Mouse (Mus musculus) limb, embryonic 10.5 days (tissue): Measurements from ENCODE around the gene Olfr263. TPM values are rescaled to one million over a fixed set of nuclear protein-coding genes. Genes with fewer than 3 reads are reported as not detected.

ENCODE experiments used
- DNase-seq: peaks from one replicate; pipeline ENCODE4 v3.0.0-alpha.2; 2017; ENCODE audit warnings: low spot score
- H3K27ac ChIP-seq: fragments of 300-500 bp; sonication (generic); 2 replicates; pipeline ENCODE4 v1.5.1; 2016; ENCODE audit warnings: mild to moderate bottlenecking
- H3K27me3 ChIP-seq: fragments of 300-500 bp; sonication (generic); 2 replicates; pipeline ENCODE4 v1.6.1; 2016; ENCODE audit warnings: low read depth, mild to moderate bottlenecking; ENCODE audit not compliant: poor library complexity, severe bottlenecking
- H3K36me3 ChIP-seq: fragments of 300-500 bp; sonication (generic); 2 replicates; pipeline ENCODE4 v1.6.1; 2016; ENCODE audit warnings: mild to moderate bottlenecking, moderate library complexity
- H3K4me1 ChIP-seq: fragments of 300-500 bp; sonication (generic); 2 replicates; pipeline ENCODE4 v1.6.1; 2016
- H3K4me3 ChIP-seq: fragments of 300-500 bp; sonication (generic); 2 replicates; pipeline ENCODE4 v1.5.1; 2016; ENCODE audit warnings: mild to moderate bottlenecking, moderate library complexity
- H3K9me3 ChIP-seq: fragments of 300-500 bp; sonication (generic); replicated peaks from 2 replicates; pipeline ENCODE4 v1.6.1; 2016; ENCODE audit warnings: mild to moderate bottlenecking
- WGBS: fragments of 180-500 bp; shearing (Covaris S2); methylation state at CpG from one replicate; pipeline ENCODE4 v1.1.7; 2016; 5-methylcytosine and 5-hydroxymethylcytosine counted together
- polyA plus RNA-seq: library from polyadenylated mRNA; unstranded; fragments of >200 nt; fragmentation: Nextera tagmentation; extraction: Ambion mirVana; gene quantifications from 2 replicates; pipeline ENCODE4 v1.2.1, GENCODE M21; 2016

The Olfr263 gene
- polyA plus RNA-seq, 1 experiment from 2014 or later = not detected

DNA sequence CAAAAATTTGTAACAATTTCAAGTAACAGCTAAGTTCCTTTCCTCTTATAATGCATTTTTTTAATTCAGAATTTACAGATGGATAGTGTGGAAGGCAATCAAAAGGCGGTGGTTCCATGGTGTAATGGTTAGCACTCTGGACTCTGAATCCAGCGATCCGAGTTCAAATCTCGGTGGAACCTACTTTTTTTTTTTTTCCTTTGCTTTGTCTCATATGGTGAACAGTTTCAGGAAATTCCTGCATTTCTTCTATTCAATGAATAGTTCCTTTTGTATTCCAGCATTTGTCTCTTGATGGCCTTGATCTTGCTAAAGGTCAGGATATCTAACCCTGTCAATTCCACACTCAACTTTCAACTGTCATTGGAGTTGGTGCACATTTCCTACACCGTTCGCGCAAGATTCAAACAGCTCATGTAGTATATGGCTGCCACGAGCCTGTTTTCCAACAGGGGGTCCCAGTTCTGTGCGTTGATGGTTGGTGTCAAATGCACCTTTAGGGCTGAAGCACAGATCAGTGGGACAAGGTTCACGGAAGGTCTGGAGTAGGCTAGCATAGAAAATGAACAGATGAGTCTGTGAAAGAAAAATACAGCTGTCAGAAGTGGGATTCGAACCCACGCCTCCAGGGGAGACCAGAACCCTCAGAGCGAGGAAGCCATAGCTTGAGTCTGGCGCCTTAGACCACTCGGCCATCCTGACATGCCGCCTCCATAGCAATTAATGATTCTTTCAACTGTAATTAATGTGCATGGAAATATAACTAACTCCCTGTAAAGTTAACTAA lies 43.0 kb downstream of the Olfr263 start:
- Histone ChIP-seq H3K4me3 (peak overlapping the region; percentile 55), H3K9me3 (no peaks in the 10 kb centered on the region), H3K36me3 (no peaks in the 10 kb centered on the region), H3K4me1 (peaks cover 27% of the 10 kb centered on the region), H3K27ac (no peak overlapping the region), H3K27me3 (no peaks in the 10 kb centered on the region)
- DNase-seq = peak; percentile 82
- WGBS = 1% methylated on average over 16 of the region's 16 CpGs

DNA sequence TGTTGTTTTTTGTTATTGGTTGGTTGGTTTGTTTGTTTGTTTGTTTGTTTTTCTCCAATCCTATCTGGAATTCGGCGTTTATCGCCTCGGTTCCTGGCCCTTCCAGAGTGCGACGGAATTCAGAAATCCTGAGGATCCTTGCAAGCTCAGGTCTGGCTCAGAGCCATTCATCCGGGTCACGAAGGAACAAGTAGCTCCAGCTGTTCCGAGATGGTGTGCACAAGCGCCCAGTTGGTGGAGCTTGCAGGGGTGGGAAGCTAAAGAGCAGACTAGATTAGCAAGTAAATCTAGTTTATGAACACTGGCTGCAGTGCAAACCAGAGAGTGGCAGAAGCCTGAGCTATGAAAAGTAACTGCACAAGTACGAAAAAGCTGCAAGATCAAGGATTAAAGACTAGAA lies 43.6 kb downstream of the Olfr263 start:
- WGBS = under 1% methylated on average over 11 of the region's 11 CpGs
- H3K27me3 ChIP-seq = no peaks in the 10 kb centered on the region
- peaks cover 27% of the 10 kb centered on the region for H3K4me1 ChIP-seq
- peak overlapping the region; percentile 39; the same call in 1 of the 2 replicates for H3K27ac ChIP-seq
- H3K9me3 ChIP-seq = no peaks in the 10 kb centered on the region
- H3K36me3 ChIP-seq = no peaks in the 10 kb centered on the region
- peak overlapping the region; percentile 55 for H3K4me3 ChIP-seq
- peak; percentile 85 for DNase-seq

DNA sequence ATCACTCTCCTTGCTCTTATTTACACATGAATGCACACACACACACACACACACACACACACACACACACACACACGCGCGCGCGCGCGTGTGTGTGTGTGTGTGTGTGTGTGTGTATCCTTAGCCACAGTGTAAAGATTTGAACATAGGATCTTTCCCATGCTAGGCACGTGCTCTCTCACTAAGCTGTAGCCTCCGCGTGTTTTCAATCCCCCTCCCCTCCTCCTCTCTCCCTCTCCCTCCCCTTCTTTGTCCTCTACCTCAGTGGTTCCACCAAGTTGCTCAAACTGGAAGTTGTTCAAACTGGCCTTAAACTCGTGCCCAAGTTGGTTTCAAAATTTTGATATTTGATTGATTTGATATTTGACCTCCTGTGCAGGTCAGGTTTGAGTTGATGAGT lies 47.3 kb downstream of the Olfr263 start:
- WGBS = 78% methylated on average over 11 of the region's 11 CpGs
- H3K4me1 ChIP-seq = peaks cover 24% of the 10 kb centered on the region
- H3K4me3 ChIP-seq = no peak overlapping the region
- no peak for DNase-seq
- no peaks in the 10 kb centered on the region for H3K27me3 ChIP-seq
- no peaks in the 10 kb centered on the region for H3K9me3 ChIP-seq
- no peak overlapping the region for H3K27ac ChIP-seq
- peaks cover 2% of the 10 kb centered on the region for H3K36me3 ChIP-seq

DNA sequence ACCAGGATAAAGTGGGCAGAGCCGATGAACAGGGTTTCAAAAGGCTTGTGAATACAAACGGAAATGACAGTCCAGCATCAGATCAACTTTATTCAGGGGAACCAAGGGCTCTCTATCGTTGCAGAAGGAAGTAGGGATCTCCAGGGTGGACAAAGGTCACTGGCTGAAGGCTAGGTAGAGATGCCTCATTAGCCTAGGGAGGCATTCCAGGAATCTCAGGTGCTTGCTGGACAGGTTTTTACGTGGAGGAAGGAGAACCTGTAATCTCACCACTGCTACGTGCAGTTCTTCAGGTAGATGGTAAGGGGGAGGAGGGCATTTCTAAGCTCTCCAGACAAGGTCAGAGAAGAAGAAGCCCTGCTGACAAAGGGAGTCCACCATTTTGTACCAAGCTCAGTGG lies 48.2 kb downstream of the Olfr263 start:
- H3K9me3 ChIP-seq = no peaks in the 10 kb centered on the region
- no peak overlapping the region for H3K4me3 ChIP-seq
- no peak overlapping the region for H3K27ac ChIP-seq
- peaks cover 12% of the 10 kb centered on the region for H3K36me3 ChIP-seq
- peaks cover 29% of the 10 kb centered on the region for H3K4me1 ChIP-seq
- WGBS = 71% methylated on average over 5 of the region's 5 CpGs
- H3K27me3 ChIP-seq = no peaks in the 10 kb centered on the region
- no peak for DNase-seq

DNA sequence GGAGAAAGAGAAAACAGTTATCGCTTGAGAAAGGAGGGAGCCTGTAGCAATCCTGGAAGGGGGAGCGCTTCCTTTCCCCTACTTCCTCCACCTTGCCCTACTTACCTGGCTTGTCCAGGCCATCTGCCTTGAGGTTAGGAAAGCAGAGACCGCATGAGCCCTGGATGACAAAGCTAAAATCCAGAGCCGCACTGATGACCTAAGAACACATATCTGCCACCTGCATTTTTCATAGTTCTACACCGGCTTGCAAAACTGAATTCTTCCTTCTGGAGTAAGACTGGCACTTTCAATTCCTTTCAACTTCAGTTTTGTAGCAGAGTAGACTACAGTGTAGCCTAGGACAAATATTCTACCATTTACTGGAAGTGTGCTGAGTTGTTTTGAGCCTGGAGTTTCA lies 48.9 kb downstream of the Olfr263 start:
- Histone ChIP-seq H3K27me3 (no peaks in the 10 kb centered on the region), H3K27ac (peak overlapping the region; percentile 98; the same call in 1 of the 2 replicates), H3K9me3 (no peaks in the 10 kb centered on the region), H3K4me1 (peaks cover 30% of the 10 kb centered on the region), H3K4me3 (peak overlapping the region; percentile 99), H3K36me3 (peaks cover 19% of the 10 kb centered on the region)
- 81% methylated on average over 5 of the region's 5 CpGs for WGBS
- no peak for DNase-seq

DNA sequence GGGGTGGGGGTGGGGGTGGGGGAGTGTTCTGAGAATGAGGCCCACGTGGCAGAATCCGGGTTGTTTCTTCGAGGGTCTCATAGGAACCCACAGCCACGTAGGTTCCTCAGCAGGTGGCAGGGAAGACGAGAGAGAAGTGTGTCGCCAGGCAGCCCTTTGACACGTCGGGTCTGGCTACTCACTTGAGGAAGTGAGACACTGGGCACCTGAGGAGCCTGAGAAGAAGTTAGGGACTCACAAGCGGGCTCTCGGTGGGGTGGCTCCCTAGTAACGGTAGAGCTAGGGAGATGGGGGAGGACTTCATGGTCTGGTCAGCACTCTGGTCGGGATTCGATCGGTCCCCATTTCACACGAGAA lies 49.9 kb downstream of the Olfr263 start, which contains the start of gene Trim27:
Gene Trim27, plus strand, starts transcription at position 79 of the 357 bp plus-strand sequence.
- Histone ChIP-seq H3K27me3 (no peaks in the 10 kb centered on the region), H3K4me3 (peak within 1 kb of the TSS; percentile 99), H3K4me1 (peaks cover 30% of the 10 kb centered on the region), H3K36me3 (peaks cover 28% of the 10 kb centered on the region), H3K27ac (peak within 1 kb of the TSS; percentile 98), H3K9me3 (no peaks in the 10 kb centered on the region)
- whole genome bisulfite sequencing = under 1% methylated on average over 15 of the region's 15 CpGs
- DNase-seq = peak; percentile 55

DNA sequence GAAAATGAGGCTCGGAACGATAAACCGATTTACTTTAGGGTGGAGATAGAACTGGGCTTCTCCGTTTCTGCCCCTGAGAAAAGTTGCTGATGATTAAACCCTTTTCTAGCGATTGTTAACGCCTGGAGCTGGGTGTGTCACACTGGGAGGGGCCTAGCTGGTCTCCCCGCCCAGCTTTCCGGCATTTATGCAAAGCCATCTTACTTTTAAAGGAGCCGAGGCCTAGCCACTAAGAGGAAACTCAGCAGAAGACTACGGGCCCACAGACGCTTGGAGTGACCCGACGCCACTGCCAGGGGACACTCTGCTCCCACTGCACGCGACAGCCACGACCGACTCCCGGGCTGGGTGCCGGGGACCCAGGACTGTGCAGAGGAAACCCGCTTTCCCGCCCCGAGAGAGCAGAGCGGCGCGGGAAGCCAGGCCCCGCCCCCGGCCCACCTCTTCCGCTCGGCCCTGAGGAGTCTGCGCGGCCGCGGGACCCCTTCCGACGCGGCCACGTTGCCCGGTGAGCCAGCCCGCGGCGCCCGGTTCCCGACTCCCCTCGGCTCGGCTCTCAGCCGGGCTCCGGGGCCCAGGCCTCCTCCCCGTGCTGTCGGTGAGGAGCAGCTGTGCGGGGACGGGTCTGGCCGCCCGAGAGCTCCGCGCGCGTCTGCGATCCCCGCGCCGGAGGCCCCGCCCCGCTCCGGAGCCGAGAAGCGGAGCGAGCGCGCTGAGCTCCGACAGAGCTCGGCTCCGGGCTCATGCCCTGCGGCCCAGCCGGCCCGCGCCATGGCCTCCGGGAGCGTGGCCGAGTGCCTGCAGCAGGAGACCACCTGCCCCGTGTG lies 50.5 kb downstream of the Olfr263 start:
- H3K4me1 ChIP-seq = peaks cover 30% of the 10 kb centered on the region
- H3K9me3 ChIP-seq = no peaks in the 10 kb centered on the region
- H3K27ac ChIP-seq = peak overlapping the region; percentile 98
- H3K4me3 ChIP-seq = peak overlapping the region; percentile 99
- H3K36me3 ChIP-seq = peaks cover 34% of the 10 kb centered on the region
- peak; percentile 92 for DNase-seq
- no peaks in the 10 kb centered on the region for H3K27me3 ChIP-seq
- WGBS = under 1% methylated on average over 80 of the region's 80 CpGs

DNA sequence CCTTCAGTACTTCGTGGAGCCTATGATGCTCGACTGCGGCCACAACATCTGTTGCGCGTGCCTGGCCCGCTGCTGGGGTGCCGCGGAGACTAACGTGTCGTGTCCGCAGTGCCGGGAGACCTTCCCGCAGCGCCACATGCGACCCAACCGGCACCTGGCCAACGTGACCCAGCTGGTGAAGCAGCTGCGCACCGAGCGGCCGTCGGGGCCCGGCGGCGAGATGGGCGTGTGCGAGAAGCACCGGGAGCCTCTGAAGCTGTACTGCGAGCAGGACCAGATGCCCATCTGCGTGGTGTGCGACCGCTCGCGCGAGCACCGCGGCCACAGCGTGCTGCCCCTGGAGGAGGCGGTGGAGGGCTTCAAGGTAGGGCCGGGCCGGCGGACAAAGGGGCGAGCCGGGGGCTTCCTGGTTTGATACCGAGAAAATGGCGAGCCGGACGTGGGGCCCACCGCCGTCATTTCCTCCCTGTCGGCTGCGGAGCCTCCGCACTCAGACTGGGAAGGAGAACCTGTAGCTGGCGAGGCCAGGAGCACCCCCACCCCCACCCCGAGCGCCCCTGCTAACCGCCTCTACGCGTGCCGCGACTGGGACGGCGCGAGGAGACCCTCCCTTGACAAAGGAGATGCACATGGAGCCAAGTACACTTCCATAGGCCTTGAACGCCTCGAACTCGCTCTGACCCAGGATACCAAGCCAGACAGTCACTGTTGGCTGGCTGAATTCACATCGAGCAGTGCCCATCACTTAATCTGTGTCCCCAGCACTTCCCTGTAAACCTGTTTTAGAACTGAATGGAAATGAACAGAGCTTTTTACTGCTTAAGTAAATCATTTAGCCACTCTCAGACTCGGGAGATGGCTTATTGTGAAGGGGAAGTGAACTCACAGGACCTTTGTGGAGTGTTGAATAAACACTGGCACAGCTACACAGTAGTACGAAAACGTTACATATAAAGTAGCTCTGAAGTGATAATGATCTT lies 51.4 kb downstream of the Olfr263 start:
- Histone ChIP-seq H3K27ac (peak overlapping the region; percentile 98), H3K36me3 (peaks cover 43% of the 10 kb centered on the region), H3K27me3 (no peaks in the 10 kb centered on the region), H3K4me1 (peaks cover 30% of the 10 kb centered on the region), H3K9me3 (no peaks in the 10 kb centered on the region), H3K4me3 (peak overlapping the region; percentile 99)
- under 1% methylated on average over 71 of the region's 71 CpGs for WGBS
- DNase-seq = peak; percentile 82

DNA sequence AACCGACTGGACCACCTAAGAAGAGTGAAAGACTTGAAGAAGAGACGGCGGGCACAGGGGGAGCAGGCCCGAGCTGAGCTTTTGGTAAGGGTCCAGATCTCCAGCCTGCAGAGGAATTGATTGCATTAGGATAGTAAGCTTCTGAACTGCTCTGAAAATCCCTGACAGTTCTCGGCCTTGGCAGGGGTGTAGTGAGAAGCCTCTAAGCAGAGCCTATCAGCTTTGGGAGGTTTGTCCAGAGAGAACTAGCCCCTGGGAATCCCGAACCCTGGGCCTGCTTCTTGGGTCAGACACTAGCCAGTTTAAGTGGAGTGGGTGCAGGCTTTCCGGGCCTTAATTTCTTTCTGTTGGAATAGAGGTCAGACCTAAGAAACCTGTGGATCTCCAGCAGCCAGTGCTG lies 52.6 kb downstream of the Olfr263 start:
- H3K36me3 ChIP-seq = peaks cover 55% of the 10 kb centered on the region

DNA sequence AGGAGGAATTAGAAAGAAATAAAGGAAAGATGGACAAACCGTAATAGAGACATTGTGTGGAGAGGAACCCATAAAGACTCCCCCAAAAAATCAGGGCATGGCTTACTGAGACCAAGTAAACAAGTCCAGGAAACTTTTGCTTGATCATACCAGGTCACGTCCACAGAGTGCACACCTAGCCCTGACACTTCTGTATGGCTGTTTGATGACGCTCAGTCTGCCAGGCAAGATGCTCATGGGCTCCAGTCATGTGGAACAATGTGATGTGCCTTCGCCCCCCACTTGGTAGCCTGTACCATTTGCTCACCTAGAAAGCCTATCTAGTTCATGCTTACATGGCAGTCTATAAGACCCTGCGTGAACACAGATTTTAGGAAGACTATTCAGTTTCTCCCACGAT lies 53.6 kb downstream of the Olfr263 start:
- DNase-seq = no peak
- Histone ChIP-seq H3K27me3 (no peaks in the 10 kb centered on the region), H3K9me3 (no peaks in the 10 kb centered on the region), H3K27ac (no peak overlapping the region), H3K4me3 (no peak overlapping the region), H3K4me1 (peaks cover 30% of the 10 kb centered on the region), H3K36me3 (peaks cover 66% of the 10 kb centered on the region)
- 94% methylated on average over 6 of the region's 6 CpGs for WGBS

More for the DNA sequence above, 52.6 kb downstream of the Olfr263 start:
- Histone ChIP-seq H3K27me3 (no peaks in the 10 kb centered on the region), H3K4me1 (peaks cover 30% of the 10 kb centered on the region), H3K9me3 (no peaks in the 10 kb centered on the region), H3K4me3 (peak overlapping the region; percentile 99), H3K27ac (no peak overlapping the region)
- DNase-seq = no peak
- WGBS = 86% methylated on average over 7 of the region's 7 CpGs

DNA sequence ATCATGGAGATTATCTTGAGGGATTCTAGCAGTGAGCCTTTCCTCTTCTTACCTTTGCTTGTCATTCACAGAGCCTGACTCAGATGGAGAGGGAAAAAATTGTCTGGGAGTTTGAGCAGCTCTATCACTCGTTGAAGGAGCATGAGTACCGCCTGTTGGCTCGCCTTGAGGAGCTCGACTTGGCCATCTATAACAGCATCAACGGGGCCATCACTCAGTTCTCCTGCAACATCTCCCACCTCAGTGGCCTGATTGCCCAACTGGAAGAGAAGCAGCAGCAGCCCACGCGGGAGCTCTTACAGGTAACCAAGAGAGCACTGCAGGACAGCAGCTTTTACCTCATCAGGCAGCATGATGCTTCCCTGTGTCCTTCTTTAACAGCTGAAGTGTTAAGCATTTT lies 54.2 kb downstream of the Olfr263 start:
- no peaks in the 10 kb centered on the region for H3K9me3 ChIP-seq
- peaks cover 72% of the 10 kb centered on the region for H3K36me3 ChIP-seq
- H3K4me3 ChIP-seq = no peak overlapping the region; the same call in 1 of the 2 replicates
- 95% methylated on average over 7 of the region's 7 CpGs for WGBS
- peaks cover 26% of the 10 kb centered on the region for H3K4me1 ChIP-seq
- H3K27me3 ChIP-seq = no peaks in the 10 kb centered on the region
- no peak for DNase-seq
- H3K27ac ChIP-seq = no peak overlapping the region

DNA sequence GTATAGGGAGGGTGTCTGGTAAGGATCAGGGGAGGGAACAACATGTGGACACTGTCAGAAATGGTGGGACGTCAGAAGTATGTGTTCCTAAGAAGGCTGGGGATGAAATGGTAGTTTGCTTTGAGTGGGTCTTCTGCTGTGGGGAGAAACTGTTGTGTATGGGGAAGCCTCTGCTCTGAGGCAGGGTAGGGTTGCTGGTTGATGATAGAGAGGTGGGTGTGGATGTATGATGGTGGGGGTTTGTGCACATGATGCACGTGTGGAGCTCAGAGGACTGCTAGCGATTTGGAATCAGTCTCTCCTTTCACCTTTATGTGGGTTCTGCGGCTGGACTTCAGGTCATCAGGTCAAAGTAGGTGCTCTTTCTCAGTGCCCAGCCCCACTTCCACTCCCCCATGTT lies 56.1 kb downstream of the Olfr263 start:
- H3K27ac ChIP-seq = no peak overlapping the region
- DNase-seq = no peak
- H3K36me3 ChIP-seq = peaks cover 90% of the 10 kb centered on the region
- no peak overlapping the region for H3K4me3 ChIP-seq
- peaks cover 19% of the 10 kb centered on the region for H3K4me1 ChIP-seq
- H3K27me3 ChIP-seq = no peaks in the 10 kb centered on the region
- H3K9me3 ChIP-seq = no peaks in the 10 kb centered on the region
- WGBS = 94% methylated on average over 4 of the region's 4 CpGs
